Mouse (Mus musculus): ENCODE measurements around the gene Lsm14a. TPM values are rescaled to one million over a fixed set of nuclear protein-coding genes. Genes with fewer than 3 reads are reported as not detected.
A peak's percentile ranks its signal among the peaks of the same experiment; 100 is the strongest.

The Lsm14a gene
- polyA plus RNA-seq, 1 experiment from 2014 or later, result 40.0 TPM

GRCm38 (mm10) chr7:34396791-34397190, 3.7 kb upstream of the Lsm14a start:
- ATAC-seq (ENCODE audit: insufficient number of reproducible peaks, insufficient read depth, low FRiP score, low read depth), result no peak
- H3K36me3 ChIP-seq (ENCODE audit: control insufficient read depth, insufficient read depth, low read length), result no peaks in the 10 kb centered on the region
- H3K9me3 ChIP-seq (ENCODE audit: control insufficient read depth, low read length), result no peaks in the 10 kb centered on the region
- H3K4me1 ChIP-seq (ENCODE audit: control insufficient read depth in 2 of 2, insufficient read depth in 2 of 2, low read length in 2 of 2), result no peaks in the 10 kb centered on the region
- no peaks in the 10 kb centered on the region for H3K27me3 ChIP-seq (ENCODE audit: control insufficient read depth, insufficient read depth, low read length)
- H3K9ac ChIP-seq (ENCODE audit: low read length), result no peak overlapping the region
- H3K4me2 ChIP-seq (ENCODE audit: low read length), result no peak overlapping the region
- H3K4me3 ChIP-seq (ENCODE audit: control insufficient read depth in 1 of 2, insufficient read depth in 1 of 2, low read depth in 1 of 2, low read length in 2 of 2), result no peak overlapping the region
- 68% methylated on average over 3 of the region's 3 CpGs for WGBS
- no peak overlapping the region for H3K27ac ChIP-seq (replicated peaks in 1 of 2; ENCODE audit: control insufficient read depth in 1 of 2, insufficient read depth in 1 of 2, low read depth in 2 of 2, low read length in 2 of 2)

GRCm38 (mm10) chr7:34395761-34396160, 2.6 kb upstream of the Lsm14a start:
- no peaks in the 10 kb centered on the region for H3K9me3 ChIP-seq (ENCODE audit: control insufficient read depth, low read length)
- H3K27ac ChIP-seq (replicated peaks in 1 of 2; ENCODE audit: control insufficient read depth in 1 of 2, insufficient read depth in 1 of 2, low read depth in 2 of 2, low read length in 2 of 2), result no peak overlapping the region
- 68% methylated on average over 6 of the region's 6 CpGs for WGBS
- peaks cover 3% of the 10 kb centered on the region in 2 experiments for H3K4me1 ChIP-seq (ENCODE audit: control insufficient read depth in 2 of 2, insufficient read depth in 2 of 2, low read length in 2 of 2)
- no peak overlapping the region for H3K4me2 ChIP-seq (ENCODE audit: low read length)
- H3K36me3 ChIP-seq (ENCODE audit: control insufficient read depth, insufficient read depth, low read length), result no peaks in the 10 kb centered on the region
- no peak for ATAC-seq (ENCODE audit: insufficient number of reproducible peaks, insufficient read depth, low FRiP score, low read depth)
- no peaks in the 10 kb centered on the region for H3K27me3 ChIP-seq (ENCODE audit: control insufficient read depth, insufficient read depth, low read length)
- H3K9ac ChIP-seq (ENCODE audit: low read length), result no peak overlapping the region
- no peak overlapping the region for H3K4me3 ChIP-seq (ENCODE audit: control insufficient read depth in 1 of 2, insufficient read depth in 1 of 2, low read depth in 1 of 2, low read length in 2 of 2)

DNA sequence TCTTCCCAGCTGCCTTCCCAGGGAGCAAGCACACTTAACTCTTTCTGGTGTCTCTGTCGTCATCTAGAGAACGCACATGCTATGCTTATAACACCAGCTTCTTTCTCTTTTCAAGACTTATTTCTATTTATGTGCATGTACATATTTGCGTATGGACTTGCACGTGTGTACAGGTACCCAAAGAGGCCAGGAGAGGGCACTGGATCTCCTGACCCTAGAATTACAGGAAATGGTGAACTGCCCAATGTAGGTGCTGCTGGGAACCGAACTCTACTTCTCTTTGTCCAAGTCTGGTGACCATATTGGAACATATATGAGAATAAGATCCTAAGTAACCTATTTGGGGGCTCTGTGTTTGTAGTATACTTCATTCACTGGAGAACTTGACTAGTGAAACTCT, 1.5 kb upstream of the Lsm14a start:
- no peaks in the 10 kb centered on the region for H3K9me3 ChIP-seq (ENCODE audit: control insufficient read depth, low read length)
- H3K4me3 ChIP-seq (ENCODE audit: control insufficient read depth in 1 of 2, insufficient read depth in 1 of 2, low read depth in 1 of 2, low read length in 2 of 2), result no peak overlapping the region
- peaks cover 6 to 9% of the 10 kb centered on the region in 2 experiments for H3K4me1 ChIP-seq (ENCODE audit: control insufficient read depth in 2 of 2, insufficient read depth in 2 of 2, low read length in 2 of 2)
- WGBS, result 78% methylated on average over 5 of the region's 5 CpGs
- H3K4me2 ChIP-seq (ENCODE audit: low read length), result no peak overlapping the region
- H3K36me3 ChIP-seq (ENCODE audit: control insufficient read depth, insufficient read depth, low read length), result no peaks in the 10 kb centered on the region
- no peaks in the 10 kb centered on the region for H3K27me3 ChIP-seq (ENCODE audit: control insufficient read depth, insufficient read depth, low read length)
- H3K9ac ChIP-seq (ENCODE audit: low read length), result no peak overlapping the region
- ATAC-seq (ENCODE audit: insufficient number of reproducible peaks, insufficient read depth, low FRiP score, low read depth), result no peak
- no peak overlapping the region for H3K27ac ChIP-seq (replicated peaks in 1 of 2; ENCODE audit: control insufficient read depth in 1 of 2, insufficient read depth in 1 of 2, low read depth in 2 of 2, low read length in 2 of 2)

- ATAC-seq (ENCODE audit: insufficient number of reproducible peaks, insufficient read depth, low FRiP score, low read depth), result no peak
- H3K36me3 ChIP-seq (ENCODE audit: control insufficient read depth, insufficient read depth, low read length), result no peaks in the 10 kb centered on the region
- H3K9ac ChIP-seq (ENCODE audit: low read length), result no peak overlapping the region
- H3K27ac ChIP-seq (replicated peaks in 1 of 2; ENCODE audit: control insufficient read depth in 1 of 2, insufficient read depth in 1 of 2, low read depth in 2 of 2, low read length in 2 of 2), result no peak overlapping the region
- H3K4me2 ChIP-seq (ENCODE audit: low read length), result no peak overlapping the region
- H3K9me3 ChIP-seq (ENCODE audit: control insufficient read depth, low read length), result no peaks in the 10 kb centered on the region
- no peak overlapping the region for H3K4me3 ChIP-seq (ENCODE audit: control insufficient read depth in 1 of 2, insufficient read depth in 1 of 2, low read depth in 1 of 2, low read length in 2 of 2)
- H3K27me3 ChIP-seq (ENCODE audit: control insufficient read depth, insufficient read depth, low read length), result no peaks in the 10 kb centered on the region
- H3K4me1 ChIP-seq (ENCODE audit: control insufficient read depth in 2 of 2, insufficient read depth in 2 of 2, low read length in 2 of 2), result peaks cover 6 to 9% of the 10 kb centered on the region in 2 experiments
- 83% methylated on average over 2 of the region's 2 CpGs for WGBS
Observed at GRCm38 (mm10) chr7:34394091-34394490, 976 bp upstream of the Lsm14a start.

DNA sequence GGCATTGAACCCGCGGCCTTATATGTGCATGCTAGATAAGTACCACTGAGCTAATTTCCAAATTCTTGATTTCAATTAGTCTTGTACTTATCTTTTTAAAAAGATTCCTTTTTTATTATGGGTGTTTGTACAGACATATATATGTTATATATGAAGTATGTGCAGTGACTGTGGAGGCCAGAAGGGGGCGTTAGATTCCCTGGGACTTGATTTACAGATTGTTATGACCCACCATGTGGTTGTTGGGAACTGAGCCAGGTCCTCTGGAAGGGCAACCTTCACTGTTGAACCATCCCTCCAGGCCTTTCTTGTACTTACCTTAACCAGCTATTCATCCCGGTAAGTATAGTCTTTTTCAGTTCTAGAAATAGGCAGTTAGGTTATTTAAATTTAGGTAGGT, 780 bp downstream of the Lsm14a start:
- Histone ChIP-seq H3K27me3 (ENCODE audit: control insufficient read depth, insufficient read depth, low read length) (no peaks in the 10 kb centered on the region), H3K27ac (replicated peaks in 1 of 2; ENCODE audit: control insufficient read depth in 1 of 2, insufficient read depth in 1 of 2, low read depth in 2 of 2, low read length in 2 of 2) (no peak overlapping the region), H3K4me2 (ENCODE audit: low read length) (no peak overlapping the region), H3K9me3 (ENCODE audit: control insufficient read depth, low read length) (no peaks in the 10 kb centered on the region), H3K4me1 (ENCODE audit: control insufficient read depth in 2 of 2, insufficient read depth in 2 of 2, low read length in 2 of 2) (peaks cover 6 to 17% of the 10 kb centered on the region in 2 experiments), H3K4me3 (ENCODE audit: control insufficient read depth in 1 of 2, insufficient read depth in 1 of 2, low read depth in 1 of 2, low read length in 2 of 2) (no peak overlapping the region), H3K36me3 (ENCODE audit: control insufficient read depth, insufficient read depth, low read length) (no peaks in the 10 kb centered on the region), H3K9ac (ENCODE audit: low read length) (no peak overlapping the region)
- 62% methylated on average over 4 of the region's 4 CpGs for WGBS
- no peak for ATAC-seq (ENCODE audit: insufficient number of reproducible peaks, insufficient read depth, low FRiP score, low read depth)

GRCm38 (mm10) chr7:34391711-34392110, 1.4 kb downstream of the Lsm14a start:
- Histone ChIP-seq H3K4me1 (ENCODE audit: control insufficient read depth in 2 of 2, insufficient read depth in 2 of 2, low read length in 2 of 2) (peaks cover 8 to 23% of the 10 kb centered on the region in 2 experiments), H3K9ac (ENCODE audit: low read length) (no peak overlapping the region), H3K27ac (replicated peaks in 1 of 2; ENCODE audit: control insufficient read depth in 1 of 2, insufficient read depth in 1 of 2, low read depth in 2 of 2, low read length in 2 of 2) (no peak overlapping the region), H3K9me3 (ENCODE audit: control insufficient read depth, low read length) (no peaks in the 10 kb centered on the region), H3K4me3 (ENCODE audit: control insufficient read depth in 1 of 2, insufficient read depth in 1 of 2, low read depth in 1 of 2, low read length in 2 of 2) (no peak overlapping the region), H3K27me3 (ENCODE audit: control insufficient read depth, insufficient read depth, low read length) (no peaks in the 10 kb centered on the region), H3K36me3 (ENCODE audit: control insufficient read depth, insufficient read depth, low read length) (0 out of 2 replicates have a peak, but pooled peaks cover 4% of the 10 kb centered on the region), H3K4me2 (ENCODE audit: low read length) (no peak overlapping the region)
- 74% methylated on average over 4 of the region's 4 CpGs for WGBS
- ATAC-seq (ENCODE audit: insufficient number of reproducible peaks, insufficient read depth, low FRiP score, low read depth), result no peak

DNA sequence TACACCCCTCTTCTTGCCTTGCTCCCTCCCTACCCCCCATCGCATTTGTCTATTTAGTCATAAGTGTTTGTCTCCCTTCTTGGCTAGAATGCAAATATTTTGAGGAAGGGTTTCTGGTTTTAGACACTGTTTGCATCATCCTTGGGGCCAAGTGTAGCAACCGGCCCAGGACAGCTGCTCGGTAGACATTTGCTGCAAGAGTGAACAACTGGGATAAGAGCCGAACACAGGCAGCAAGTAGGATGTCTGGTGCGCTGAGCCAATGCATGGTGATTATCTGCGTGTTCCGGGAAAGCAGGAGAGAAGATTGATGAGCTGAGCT, 2.3 kb downstream of the Lsm14a start:
- no peak for ATAC-seq (ENCODE audit: insufficient number of reproducible peaks, insufficient read depth, low FRiP score, low read depth)
- H3K9ac ChIP-seq (ENCODE audit: low read length), result peak overlapping the region; percentile 100

DNA sequence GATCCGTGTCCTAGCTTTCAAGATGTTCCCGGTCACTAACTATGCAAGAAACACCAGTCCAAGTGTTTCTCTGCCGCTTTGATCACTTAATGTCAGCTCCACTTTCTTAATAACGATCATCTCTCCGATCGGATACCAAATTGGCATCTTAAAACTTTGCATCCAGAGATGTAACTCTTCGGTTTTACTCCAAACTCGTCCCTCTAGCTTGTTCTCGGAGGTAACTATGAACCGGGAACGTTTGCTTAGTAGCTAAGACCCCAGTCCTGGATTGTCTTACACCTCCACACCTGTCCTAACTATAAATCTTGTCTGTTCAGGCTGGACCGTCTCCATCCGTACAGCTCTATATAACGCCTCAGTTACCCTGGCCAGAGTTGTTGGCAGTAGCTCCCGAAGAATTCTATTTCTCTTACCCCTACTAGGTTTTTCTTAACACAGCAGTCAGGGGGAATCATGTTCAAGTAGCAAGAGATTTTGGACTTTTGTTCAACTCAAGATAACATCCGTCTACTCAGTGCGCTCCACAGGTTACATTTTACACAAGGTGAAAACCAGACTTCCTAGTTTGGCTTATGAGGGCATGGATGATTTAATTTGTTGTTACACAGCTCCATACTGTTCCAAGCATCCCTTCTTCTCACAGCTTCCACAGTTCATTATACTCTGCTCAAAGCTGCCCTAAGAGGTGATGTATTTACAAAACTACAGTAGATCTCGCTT, 2.8 kb downstream of the Lsm14a start:
- H3K36me3 ChIP-seq (ENCODE audit: control insufficient read depth, insufficient read depth, low read length), result 0 out of 2 replicates have a peak, but pooled peaks cover 11% of the 10 kb centered on the region
- H3K4me2 ChIP-seq (ENCODE audit: low read length), result peak overlapping the region; percentile 69
- H3K27ac ChIP-seq (replicated peaks in 1 of 2; ENCODE audit: control insufficient read depth in 1 of 2, insufficient read depth in 1 of 2, low read depth in 2 of 2, low read length in 2 of 2), result peak overlapping the region; percentile 95 to 98
- H3K4me3 ChIP-seq (ENCODE audit: control insufficient read depth in 1 of 2, insufficient read depth in 1 of 2, low read depth in 1 of 2, low read length in 2 of 2), result peak overlapping the region; percentile 72 to 93
- no peak for ATAC-seq (ENCODE audit: insufficient number of reproducible peaks, insufficient read depth, low FRiP score, low read depth)
- peaks cover 9 to 32% of the 10 kb centered on the region in 2 experiments for H3K4me1 ChIP-seq (ENCODE audit: control insufficient read depth in 2 of 2, insufficient read depth in 2 of 2, low read length in 2 of 2)
- H3K9ac ChIP-seq (ENCODE audit: low read length), result peak overlapping the region; percentile 100
- H3K9me3 ChIP-seq (ENCODE audit: control insufficient read depth, low read length), result no peaks in the 10 kb centered on the region
- 7% methylated on average over 18 of the region's 18 CpGs for WGBS
- no peaks in the 10 kb centered on the region for H3K27me3 ChIP-seq (ENCODE audit: control insufficient read depth, insufficient read depth, low read length)

More for the DNA sequence above, 2.3 kb downstream of the Lsm14a start:
- H3K27ac ChIP-seq (replicated peaks in 1 of 2; ENCODE audit: control insufficient read depth in 1 of 2, insufficient read depth in 1 of 2, low read depth in 2 of 2, low read length in 2 of 2), result no peak overlapping the region
- H3K4me2 ChIP-seq (ENCODE audit: low read length), result peak overlapping the region; percentile 69
- 0 out of 2 replicates have a peak, but pooled peaks cover 8% of the 10 kb centered on the region for H3K36me3 ChIP-seq (ENCODE audit: control insufficient read depth, insufficient read depth, low read length)
- H3K9me3 ChIP-seq (ENCODE audit: control insufficient read depth, low read length), result no peaks in the 10 kb centered on the region
- peaks cover 9 to 29% of the 10 kb centered on the region in 2 experiments for H3K4me1 ChIP-seq (ENCODE audit: control insufficient read depth in 2 of 2, insufficient read depth in 2 of 2, low read length in 2 of 2)
- WGBS, result 60% methylated on average over 7 of the region's 7 CpGs
- H3K27me3 ChIP-seq (ENCODE audit: control insufficient read depth, insufficient read depth, low read length), result no peaks in the 10 kb centered on the region
- H3K4me3 ChIP-seq (ENCODE audit: control insufficient read depth in 1 of 2, insufficient read depth in 1 of 2, low read depth in 1 of 2, low read length in 2 of 2), result peak overlapping the region in 1 of 2 experiments; percentile 93; a peak in 2 of 4 replicates
